Mouse (Mus musculus): ENCODE measurements around the gene Camk1g.

Camk1g gene

GRCm38 (mm10) chr1:193370096-193370495 lies at the start of gene Camk1g:
Camk1g (minus strand) TSS chr1:193370298.
- DNase-seq (ENCODE audit: low spot score in 2 of 2), result no peak

GRCm38 (mm10) chr1:193419168-193419567 lies 49.1 kb upstream of the Camk1g start:
- no peak for DNase-seq (ENCODE audit: low spot score in 2 of 2)

- DNase-seq (ENCODE audit: low spot score in 2 of 2), result no peak
Measured at GRCm38 (mm10) chr1:193418656-193419055, 48.6 kb upstream of the Camk1g start.

GRCm38 (mm10) chr1:193414067-193414466 lies 44.0 kb upstream of the Camk1g start:
- DNase-seq (ENCODE audit: low spot score in 2 of 2), result no peak

GRCm38 (mm10) chr1:193413368-193414000 lies 43.4 kb upstream of the Camk1g start:
- no peak for DNase-seq (ENCODE audit: low spot score in 2 of 2)

GRCm38 (mm10) chr1:193407487-193407886 lies 37.4 kb upstream of the Camk1g start:
- DNase-seq (ENCODE audit: low spot score in 2 of 2), result no peak

GRCm38 (mm10) chr1:193406059-193406642 lies 36.1 kb upstream of the Camk1g start:
- DNase-seq (ENCODE audit: low spot score in 2 of 2), result no peak

GRCm38 (mm10) chr1:193401695-193402094 lies 31.6 kb upstream of the Camk1g start:
- no peak for DNase-seq (ENCODE audit: low spot score in 2 of 2)

- DNase-seq (ENCODE audit: low spot score in 2 of 2), result no peak
Measured at GRCm38 (mm10) chr1:193400348-193400747, 30.2 kb upstream of the Camk1g start.

GRCm38 (mm10) chr1:193398728-193399437 lies 28.8 kb upstream of the Camk1g start:
- no peak for DNase-seq (ENCODE audit: low spot score in 2 of 2)

GRCm38 (mm10) chr1:193397109-193397508 lies 27.0 kb upstream of the Camk1g start:
- no peak for DNase-seq (ENCODE audit: low spot score in 2 of 2)

GRCm38 (mm10) chr1:193392266-193392665 lies 22.2 kb upstream of the Camk1g start:
- no peak for DNase-seq (ENCODE audit: low spot score in 2 of 2)

- DNase-seq (ENCODE audit: low spot score in 2 of 2), result no peak
Measured at GRCm38 (mm10) chr1:193390004-193390403, 19.9 kb upstream of the Camk1g start.

- no peak for DNase-seq (ENCODE audit: low spot score in 2 of 2)
Measured at GRCm38 (mm10) chr1:193389505-193389904, 19.4 kb upstream of the Camk1g start.

- no peak for DNase-seq (ENCODE audit: low spot score in 2 of 2)
Measured at GRCm38 (mm10) chr1:193387241-193387640, 17.1 kb upstream of the Camk1g start.

GRCm38 (mm10) chr1:193386136-193386535 lies 16.0 kb upstream of the Camk1g start:
- DNase-seq (ENCODE audit: low spot score in 2 of 2), result peak; percentile 80 to 85

- no peak for DNase-seq (ENCODE audit: low spot score in 2 of 2)
Measured at GRCm38 (mm10) chr1:193382841-193383462, 12.9 kb upstream of the Camk1g start.

- DNase-seq (ENCODE audit: low spot score in 2 of 2), result no peak
Measured at GRCm38 (mm10) chr1:193382435-193382834, 12.3 kb upstream of the Camk1g start.

- no peak for DNase-seq (ENCODE audit: low spot score in 2 of 2)
Measured at GRCm38 (mm10) chr1:193381597-193382404, 11.7 kb upstream of the Camk1g start.

GRCm38 (mm10) chr1:193380877-193381276 lies 10.8 kb upstream of the Camk1g start:
- DNase-seq (ENCODE audit: low spot score in 2 of 2), result no peak

- no peak for DNase-seq (ENCODE audit: low spot score in 2 of 2)
Measured at GRCm38 (mm10) chr1:193379634-193380033, 9.5 kb upstream of the Camk1g start.
